Mouse (Mus musculus) testis, adult 2 months (tissue): ENCODE data around the gene Nbea. TPM values are rescaled to one million over a fixed set of nuclear protein-coding genes. Genes with fewer than 3 reads are reported as not detected.

Experiments
- H3K27ac ChIP-seq: fragments of 200-500 bp; 2 replicates; pipeline ENCODE4 v1.5.1; 2012; ENCODE audit warnings: low read depth, low read length; ENCODE audit not compliant: control insufficient read depth, insufficient read depth
- H3K27me3 ChIP-seq: fragments of 200-500 bp; 2 replicates; pipeline ENCODE4 v1.6.1; 2012; ENCODE audit warnings: mild to moderate bottlenecking, low read length, moderate library complexity; ENCODE audit not compliant: control insufficient read depth, insufficient read depth
- H3K36me3 ChIP-seq: fragments of 200-500 bp; 2 replicates; pipeline ENCODE4 v1.6.1; 2012; ENCODE audit warnings: mild to moderate bottlenecking, low read length; ENCODE audit not compliant: control insufficient read depth, insufficient read depth
- H3K4me1 ChIP-seq: fragments of 200-500 bp; 2 replicates; pipeline ENCODE4 v1.6.1; 2012; ENCODE audit warnings: low read length; ENCODE audit not compliant: control insufficient read depth, insufficient read depth
- H3K4me3 ChIP-seq: fragments of 200-500 bp; 2 replicates; pipeline ENCODE4 v1.5.1; 2012; ENCODE audit warnings: low read depth, mild to moderate bottlenecking, low read length, moderate library complexity, mixed read lengths; ENCODE audit not compliant: control insufficient read depth
- CTCF ChIP-seq: fragments of 200-500 bp; IDR thresholded peaks from 2 replicates; pipeline ENCODE4 v1.5.1; 2012; ENCODE audit warnings: low read depth, mild to moderate bottlenecking, inconsistent platforms, low read length, moderate library complexity; ENCODE audit not compliant: control insufficient read depth, insufficient read depth, insufficient replicate concordance
- POLR2A ChIP-seq: fragments of 200-500 bp; IDR thresholded peaks from 2 replicates; pipeline ENCODE4 v1.6.1; 2012; ENCODE audit warnings: low read depth, mild to moderate bottlenecking, inconsistent platforms, low read length, moderate library complexity; ENCODE audit not compliant: control insufficient read depth
- polyA plus RNA-seq: library from polyadenylated mRNA; depleted of rRNA; stranded (reverse); fragments of >200 nt; gene quantifications from 2 replicates; pipeline ENCODE4 v1.2.3, GENCODE M21; 2012

Gene Nbea
- polyA plus RNA-seq, 1 experiment, result 7.9 TPM

DNA sequence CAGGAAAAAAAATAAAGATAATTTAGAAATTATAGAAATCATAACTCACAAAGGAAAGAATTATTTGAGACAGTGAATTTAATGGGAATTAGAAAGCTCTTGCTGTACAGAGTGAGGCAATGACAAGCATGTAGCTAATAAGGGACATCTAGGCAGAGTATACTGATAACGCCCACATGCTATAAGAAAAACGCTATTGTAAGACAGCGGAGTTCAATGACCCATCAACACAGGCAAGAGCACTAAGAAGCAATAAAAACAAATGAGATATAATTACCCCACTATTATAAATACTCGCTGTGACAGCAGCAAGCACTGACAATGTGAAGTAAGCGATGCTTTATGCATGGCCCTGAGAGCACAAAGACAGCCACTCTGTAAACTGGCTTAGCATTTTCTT, 233.5 kb downstream of the Nbea start:
- Histone ChIP-seq H3K27ac (no peak overlapping the region), H3K4me1 (no peaks in the 10 kb centered on the region), H3K36me3 (no peaks in the 10 kb centered on the region), H3K27me3 (no peaks in the 10 kb centered on the region), H3K4me3 (no peak overlapping the region)
- TF ChIP-seq POLR2A (no peak), CTCF (no peak)

DNA sequence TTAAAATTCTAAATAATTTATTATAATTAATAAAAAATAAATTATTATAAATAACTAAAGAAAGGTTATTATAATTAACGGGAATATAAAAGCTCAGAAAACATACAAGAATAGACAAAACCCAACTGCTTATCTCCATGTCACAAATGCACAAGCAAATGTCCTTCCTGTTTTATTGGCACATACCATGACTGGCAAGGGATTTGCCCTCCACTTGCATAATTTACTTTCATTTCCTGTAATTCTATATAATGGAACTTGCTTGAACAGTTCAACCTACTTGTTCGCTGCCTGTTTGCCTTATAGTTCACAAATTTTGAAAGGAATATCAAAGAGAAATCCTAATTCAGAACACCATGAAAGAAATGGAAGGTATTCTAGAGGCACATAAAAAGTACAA, 234.4 kb downstream of the Nbea start:
- H3K4me3 ChIP-seq, result no peak overlapping the region
- no peaks in the 10 kb centered on the region for H3K27me3 ChIP-seq
- H3K4me1 ChIP-seq, result no peaks in the 10 kb centered on the region
- no peak for TF ChIP-seq POLR2A
- H3K36me3 ChIP-seq, result no peaks in the 10 kb centered on the region
- no peak overlapping the region for H3K27ac ChIP-seq

DNA sequence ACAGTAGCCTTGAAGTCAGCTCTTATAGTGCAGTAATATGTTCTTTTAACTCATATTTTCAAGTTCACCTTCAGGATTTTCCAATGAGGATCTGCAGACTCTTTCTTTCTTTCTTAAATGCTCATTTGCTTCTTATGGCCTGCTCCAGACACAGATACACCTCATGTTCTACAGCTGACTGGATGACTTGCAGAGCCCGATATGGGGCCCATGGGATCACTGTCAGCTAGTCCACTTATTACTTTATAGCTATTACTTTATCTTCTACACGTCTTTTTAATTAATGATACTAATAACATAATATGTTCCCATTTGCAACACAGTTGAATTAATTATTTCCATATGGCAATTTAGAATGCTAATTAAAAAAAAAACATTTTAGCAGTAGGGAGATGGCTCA, 256.2 kb downstream of the Nbea start:
- no peak for TF ChIP-seq CTCF
- no peak for TF ChIP-seq POLR2A

DNA sequence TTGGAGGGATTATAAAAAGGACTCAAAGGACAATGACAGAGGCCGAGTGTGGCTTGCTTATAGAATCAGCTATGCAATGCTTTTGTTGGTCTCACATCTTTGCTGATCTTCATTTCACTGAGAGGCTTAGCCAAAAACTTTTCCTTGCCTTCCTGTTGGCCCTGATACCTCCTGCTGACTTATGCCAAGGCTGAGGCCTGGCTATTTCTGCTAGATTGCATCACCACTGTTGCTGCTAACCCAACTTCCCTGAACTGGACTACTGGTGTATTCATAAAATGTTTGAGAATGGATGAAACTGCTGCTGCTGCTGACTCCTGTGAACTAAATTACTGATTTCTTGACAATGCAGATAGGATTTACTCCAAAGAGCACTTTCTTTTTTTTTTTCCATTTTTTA, 274.2 kb downstream of the Nbea start:
- TF ChIP-seq CTCF, result no peak
- TF ChIP-seq POLR2A, result no peak
- no peaks in the 10 kb centered on the region for H3K27me3 ChIP-seq
- no peaks in the 10 kb centered on the region for H3K36me3 ChIP-seq
- H3K4me1 ChIP-seq, result no peaks in the 10 kb centered on the region
- no peak overlapping the region for H3K27ac ChIP-seq
- H3K4me3 ChIP-seq, result no peak overlapping the region

More for the DNA sequence above, 256.2 kb downstream of the Nbea start:
- no peaks in the 10 kb centered on the region for H3K36me3 ChIP-seq
- H3K4me3 ChIP-seq, result no peak overlapping the region
- no peaks in the 10 kb centered on the region for H3K27me3 ChIP-seq
- H3K27ac ChIP-seq, result no peak overlapping the region
- no peaks in the 10 kb centered on the region for H3K4me1 ChIP-seq

DNA sequence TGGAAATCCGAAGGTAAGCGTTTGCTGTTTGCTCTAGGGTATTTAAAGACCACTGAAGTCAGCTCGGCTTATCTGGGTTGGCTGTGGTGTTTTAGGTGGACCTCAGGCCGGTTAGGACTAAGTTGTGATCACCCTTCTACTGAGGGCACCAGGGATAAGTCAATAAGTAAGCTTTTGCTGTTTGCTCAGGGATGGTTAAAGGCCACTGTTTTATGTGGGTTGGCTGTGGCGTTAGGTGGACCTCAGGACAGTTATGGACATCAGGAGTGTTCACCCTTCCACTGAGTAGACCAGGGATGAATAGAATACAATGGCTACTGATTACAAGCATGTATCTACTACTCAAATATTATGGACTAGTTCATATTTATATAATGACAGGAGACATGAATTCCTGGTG, 292.9 kb downstream of the Nbea start:
- H3K4me1 ChIP-seq, result no peaks in the 10 kb centered on the region

DNA sequence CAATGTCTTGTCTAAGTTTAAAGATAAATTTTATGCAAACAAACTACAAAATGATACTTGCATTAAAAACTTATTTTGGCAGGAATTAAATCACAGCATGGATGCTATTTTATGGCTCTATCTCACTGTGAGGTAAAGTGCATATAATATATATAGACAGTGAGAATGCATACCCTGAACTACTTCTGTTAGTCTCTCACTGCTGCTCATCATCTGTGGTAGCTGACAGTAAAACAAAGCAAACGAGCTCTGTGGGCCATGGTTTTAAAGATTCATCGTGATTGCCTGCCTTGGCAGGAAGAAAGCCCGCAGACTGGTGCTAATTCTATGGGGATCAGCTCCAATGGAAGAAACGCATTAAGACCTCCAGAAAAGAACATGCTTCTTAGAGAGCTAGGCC, 294.3 kb downstream of the Nbea start:
- no peak for TF ChIP-seq POLR2A
- TF ChIP-seq CTCF, result no peak
- Histone ChIP-seq H3K27me3 (no peaks in the 10 kb centered on the region), H3K4me1 (no peaks in the 10 kb centered on the region), H3K27ac (no peak overlapping the region), H3K36me3 (no peaks in the 10 kb centered on the region), H3K4me3 (no peak overlapping the region)

More for the DNA sequence above, 292.9 kb downstream of the Nbea start:
- Histone ChIP-seq H3K27me3 (no peaks in the 10 kb centered on the region), H3K27ac (no peak overlapping the region), H3K36me3 (no peaks in the 10 kb centered on the region), H3K4me3 (no peak overlapping the region)
- TF ChIP-seq CTCF (no peak), POLR2A (no peak)

DNA sequence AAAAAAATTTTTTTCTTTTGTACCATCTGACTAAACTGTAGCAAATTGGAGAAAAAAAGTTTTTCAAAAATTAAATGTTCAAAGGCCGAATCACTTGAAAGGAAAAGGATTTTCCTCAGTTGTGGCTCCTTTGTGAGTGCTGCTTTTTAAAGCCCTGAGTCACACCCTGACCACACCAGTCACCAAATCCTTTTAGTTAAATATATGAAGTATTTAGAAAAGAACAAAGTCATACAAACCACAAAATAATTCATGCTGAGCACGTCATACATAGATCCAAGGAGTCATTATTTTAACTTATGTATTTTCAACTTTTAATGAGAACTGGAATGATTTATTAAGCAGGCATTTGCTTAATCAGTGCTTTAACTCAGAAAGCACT, 295.7 kb downstream of the Nbea start:
- Histone ChIP-seq H3K27ac (no peak overlapping the region), H3K4me1 (no peaks in the 10 kb centered on the region)

DNA sequence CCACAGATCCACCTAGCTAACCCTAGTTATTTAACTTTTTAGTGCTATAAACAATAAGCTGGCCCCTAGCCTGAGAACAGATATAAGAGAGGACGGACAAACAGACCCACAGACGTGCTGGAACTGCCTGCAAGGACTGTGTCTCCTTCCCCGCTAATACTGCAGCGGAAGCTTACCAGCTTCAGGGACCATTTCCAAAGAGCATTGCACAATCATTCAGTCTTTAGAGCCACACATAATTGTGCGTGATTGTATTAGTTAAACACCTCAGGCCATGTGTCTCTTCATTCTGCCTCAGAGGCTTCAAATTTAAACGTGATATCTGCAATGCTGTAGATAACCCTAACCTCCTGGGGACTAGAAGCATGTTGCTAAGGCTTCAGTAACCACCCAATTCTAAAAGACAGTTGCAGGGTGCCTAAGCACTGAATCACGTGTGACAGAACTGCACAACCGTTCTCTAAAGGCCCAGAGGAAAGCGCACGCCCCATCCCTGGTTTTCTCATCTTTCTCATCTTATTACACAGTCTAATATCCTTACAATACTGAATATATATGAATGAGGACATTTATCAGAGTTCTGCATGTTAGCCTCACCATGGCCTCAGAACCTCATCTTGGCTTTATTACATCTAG, 296.2 kb downstream of the Nbea start:
- no peak overlapping the region for H3K4me3 ChIP-seq
- no peak for TF ChIP-seq CTCF
- no peak for TF ChIP-seq POLR2A
- H3K36me3 ChIP-seq, result no peaks in the 10 kb centered on the region
- no peak overlapping the region for H3K27ac ChIP-seq
- H3K4me1 ChIP-seq, result no peaks in the 10 kb centered on the region
- no peaks in the 10 kb centered on the region for H3K27me3 ChIP-seq

More for the DNA sequence above, 295.7 kb downstream of the Nbea start:
- TF ChIP-seq CTCF (no peak), POLR2A (no peak)
- Histone ChIP-seq H3K27me3 (no peaks in the 10 kb centered on the region), H3K4me3 (no peak overlapping the region), H3K36me3 (no peaks in the 10 kb centered on the region)
